Mouse (Mus musculus): ENCODE results near the gene Acsm3. TPM values are rescaled to one million over a fixed set of nuclear protein-coding genes. Genes with fewer than 3 reads are reported as not detected.

The Acsm3 gene
- 5.3 TPM for polyA plus RNA-seq (2014; fragmentation: Illumina TruSeq; extraction: RNeasy Lipid Tissue Mini Kit (QIAGEN cat#74804))

GRCm38 (mm10) chr7:119760527-119760951, at the start of gene Acsm3:
Gene Acsm3, plus strand, starts transcription at chr7:119760923.

DNA sequence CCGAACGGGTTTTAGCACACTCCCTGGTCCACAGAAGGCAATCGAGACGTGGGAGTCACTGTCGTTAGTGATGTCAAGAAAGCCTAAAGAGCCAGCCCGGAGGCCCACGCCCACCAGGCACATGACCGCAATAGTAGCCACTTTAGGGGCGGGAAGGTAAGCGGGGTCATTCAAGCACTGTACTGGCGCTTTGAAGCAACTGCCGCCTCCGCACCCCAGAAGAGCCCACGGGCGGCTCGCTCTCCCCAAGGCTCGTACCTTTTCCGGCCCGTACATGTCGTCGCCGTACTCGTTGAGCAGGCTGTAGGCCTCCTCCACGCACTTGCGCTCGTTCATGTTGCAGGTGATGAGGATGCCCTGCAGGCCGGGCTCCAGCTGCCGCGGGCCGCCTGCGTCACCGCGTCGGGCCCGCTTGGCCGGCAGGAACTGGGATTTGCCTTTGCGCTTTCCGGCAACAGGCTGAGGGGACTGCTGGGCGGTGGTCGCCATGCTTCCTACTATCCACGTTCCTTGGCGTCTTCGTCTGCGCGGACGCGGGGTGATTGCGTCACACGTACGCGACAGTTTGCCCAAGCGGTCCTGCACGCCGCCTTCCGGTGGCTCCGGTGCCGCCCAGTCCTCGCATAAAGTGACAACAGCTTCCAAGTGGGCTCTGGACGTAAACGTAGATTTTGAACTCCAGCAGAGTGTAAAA, 40.3 kb upstream of the Acsm3 start, which contains the start of gene Thumpd1:
Thumpd1 (minus strand) TSS at position 546 of the 694 bp plus-strand sequence.

DNA sequence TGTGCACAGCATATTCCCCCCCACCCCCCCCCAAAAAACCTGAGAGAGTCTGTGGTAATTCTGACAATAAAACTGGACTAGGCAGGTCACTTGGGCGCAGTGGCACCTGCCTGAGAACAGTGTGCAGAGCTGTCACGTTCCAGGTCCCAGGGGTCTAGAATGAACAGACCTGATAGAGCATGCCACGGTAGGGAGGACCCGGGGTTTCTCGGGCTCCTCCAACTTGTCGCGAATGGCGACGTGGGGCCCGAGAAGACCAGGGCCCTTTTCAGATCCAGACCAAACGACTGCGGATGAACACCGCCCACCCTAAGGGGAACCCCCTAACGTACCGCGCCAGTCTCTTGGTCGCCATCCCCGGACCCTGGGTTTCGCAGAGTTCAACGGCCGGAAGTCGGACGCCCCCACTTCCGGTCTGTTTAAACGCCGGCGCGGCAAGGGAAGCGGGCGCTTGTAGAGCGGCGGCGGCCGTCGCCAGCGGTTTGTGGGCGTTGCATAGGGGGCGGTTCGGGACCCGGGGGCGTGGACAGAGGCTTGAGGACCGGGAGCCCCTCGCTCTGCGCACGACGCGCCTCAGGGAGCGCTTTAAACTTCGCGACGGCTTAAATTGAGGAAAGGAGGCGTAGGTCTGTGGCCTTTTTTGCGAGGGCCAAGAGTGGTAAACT, 33.0 kb downstream of the Acsm3 start, which contains the start of the genes Rexo5 and Eri2:
Rexo5 (plus strand) TSS at position 421 of the 665 bp plus-strand sequence.
Eri2 (minus strand) TSS at position 473 of the 665 bp plus-strand sequence.

Other genes starting within 250 kb of the Acsm3 start
- 0.14 TPM for gene Acsm5, start 241.5 kb upstream of the Acsm3 start, polyA plus RNA-seq (2014; fragmentation: Illumina TruSeq; extraction: RNeasy Lipid Tissue Mini Kit (QIAGEN cat#74804))
- gene Pdilt, start 237.4 kb upstream of the Acsm3 start, polyA plus RNA-seq (2014; fragmentation: Illumina TruSeq; extraction: RNeasy Lipid Tissue Mini Kit (QIAGEN cat#74804)) = not detected
- gene Acsm2, start 206.6 kb upstream of the Acsm3 start, polyA plus RNA-seq (2014; fragmentation: Illumina TruSeq; extraction: RNeasy Lipid Tissue Mini Kit (QIAGEN cat#74804)) = not detected
- gene Acsm1, start 153.9 kb upstream of the Acsm3 start, polyA plus RNA-seq (2014; fragmentation: Illumina TruSeq; extraction: RNeasy Lipid Tissue Mini Kit (QIAGEN cat#74804)) = not detected
- not detected for gene Acsm4, start 70.9 kb upstream of the Acsm3 start, polyA plus RNA-seq (2014; fragmentation: Illumina TruSeq; extraction: RNeasy Lipid Tissue Mini Kit (QIAGEN cat#74804))
- gene Thumpd1, start 40.1 kb upstream of the Acsm3 start, polyA plus RNA-seq (2014; fragmentation: Illumina TruSeq; extraction: RNeasy Lipid Tissue Mini Kit (QIAGEN cat#74804)) = 77.3 TPM
- 14.2 TPM for gene Rexo5, start 33.1 kb downstream of the Acsm3 start, polyA plus RNA-seq (2014; fragmentation: Illumina TruSeq; extraction: RNeasy Lipid Tissue Mini Kit (QIAGEN cat#74804))
- 57.7 TPM for gene Eri2, start 33.1 kb downstream of the Acsm3 start, polyA plus RNA-seq (2014; fragmentation: Illumina TruSeq; extraction: RNeasy Lipid Tissue Mini Kit (QIAGEN cat#74804))
- 8.7 TPM for gene Lyrm1, start 134.9 kb downstream of the Acsm3 start, polyA plus RNA-seq (2014; fragmentation: Illumina TruSeq; extraction: RNeasy Lipid Tissue Mini Kit (QIAGEN cat#74804))
- gene Dcun1d3, start 135.4 kb downstream of the Acsm3 start, polyA plus RNA-seq (2014; fragmentation: Illumina TruSeq; extraction: RNeasy Lipid Tissue Mini Kit (QIAGEN cat#74804)) = 17.2 TPM